Mouse (Mus musculus): ENCODE measurements at regions not wholly inside any gene's neighbourhood (a gene's known extent, or its start where the extent isn't known, plus 50 kb on each side); places are given as distances from the start of the nearest gene placed in this dataset.

- TF ChIP-seq CTCF (IDR thresholded peaks at IDR 0.05; ENCODE audit: low read depth) = no peak
- no peak for ATAC-seq (replicated peaks; ENCODE audit: low FRiP score, low read depth)
- no peaks in the 10 kb centered on the region for H3K9me3 ChIP-seq (replicated peaks; ENCODE audit: low read length)
- no peaks in the 10 kb centered on the region for H3K4me1 ChIP-seq (replicated peaks; ENCODE audit: insufficient read depth, low read length)
- WGBS = 62% methylated on average over 4 of the region's 4 CpGs
- H3K27me3 ChIP-seq (ENCODE audit: insufficient read depth, low read length) = no peaks in the 10 kb centered on the region
- no peaks in the 10 kb centered on the region for H3K36me3 ChIP-seq (ENCODE audit: insufficient read depth, low read length)
- no peak overlapping the region for H3K27ac ChIP-seq
- no peak for DNase-seq (ENCODE audit: low spot score)
- H3K4me2 ChIP-seq (ENCODE audit: low read length) = no peak overlapping the region
- no peak overlapping the region for H3K4me3 ChIP-seq (replicated peaks; ENCODE audit: low read depth, low read length)
- no peak overlapping the region for H3K9ac ChIP-seq (ENCODE audit: low read depth, low read length)
Observed at GRCm38 (mm10) chr11:44329503-44329902, 70.4 kb upstream of the Il12b start.

GRCm38 (mm10) chr11:44330438-44330837, 69.4 kb upstream of the Il12b start:
- TF ChIP-seq CTCF (IDR thresholded peaks at IDR 0.05; ENCODE audit: low read depth) = no peak
- 62% methylated on average over 6 of the region's 6 CpGs for WGBS
- no peaks in the 10 kb centered on the region for H3K36me3 ChIP-seq (ENCODE audit: insufficient read depth, low read length)

GRCm38 (mm10) chr11:44330851-44331773, 68.8 kb upstream of the Il12b start:
- peak; percentile 92 for DNase-seq (ENCODE audit: low spot score)
- H3K4me3 ChIP-seq (replicated peaks; ENCODE audit: low read depth, low read length) = no peak overlapping the region
- 36% methylated on average over 15 of the region's 15 CpGs for WGBS
- no peaks in the 10 kb centered on the region for H3K27me3 ChIP-seq (ENCODE audit: insufficient read depth, low read length)
- TF ChIP-seq CTCF (IDR thresholded peaks at IDR 0.05; ENCODE audit: low read depth) = peak; percentile 79
- H3K27ac ChIP-seq = no peak overlapping the region
- no peaks in the 10 kb centered on the region for H3K9me3 ChIP-seq (replicated peaks; ENCODE audit: low read length)
- ATAC-seq (replicated peaks; ENCODE audit: low FRiP score, low read depth) = peak; percentile 59; the same call in 1 of the 2 replicates
- no peaks in the 10 kb centered on the region for H3K4me1 ChIP-seq (replicated peaks; ENCODE audit: insufficient read depth, low read length)
- H3K9ac ChIP-seq (ENCODE audit: low read depth, low read length) = no peak overlapping the region
- H3K36me3 ChIP-seq (ENCODE audit: insufficient read depth, low read length) = no peaks in the 10 kb centered on the region
- no peak overlapping the region for H3K4me2 ChIP-seq (ENCODE audit: low read length)

More at GRCm38 (mm10) chr11:44330438-44330837, 69.4 kb upstream of the Il12b start:
- ATAC-seq (replicated peaks; ENCODE audit: low FRiP score, low read depth) = no peak
- Histone ChIP-seq H3K9ac (ENCODE audit: low read depth, low read length) (no peak overlapping the region), H3K4me1 (replicated peaks; ENCODE audit: insufficient read depth, low read length) (no peaks in the 10 kb centered on the region), H3K27me3 (ENCODE audit: insufficient read depth, low read length) (no peaks in the 10 kb centered on the region), H3K27ac (no peak overlapping the region), H3K9me3 (replicated peaks; ENCODE audit: low read length) (no peaks in the 10 kb centered on the region), H3K4me2 (ENCODE audit: low read length) (no peak overlapping the region), H3K4me3 (replicated peaks; ENCODE audit: low read depth, low read length) (no peak overlapping the region)
- DNase-seq (ENCODE audit: low spot score) = no peak

GRCm38 (mm10) chr11:44331774-44332129, 68.1 kb upstream of the Il12b start:
- WGBS = 54% methylated on average over 4 of the region's 4 CpGs
- no peak overlapping the region for H3K27ac ChIP-seq
- TF ChIP-seq CTCF (IDR thresholded peaks at IDR 0.05; ENCODE audit: low read depth) = no peak
- DNase-seq (ENCODE audit: low spot score) (no peak), ATAC-seq (replicated peaks; ENCODE audit: low FRiP score, low read depth) (no peak)
- H3K9me3 ChIP-seq (replicated peaks; ENCODE audit: low read length) = no peaks in the 10 kb centered on the region
- no peaks in the 10 kb centered on the region for H3K4me1 ChIP-seq (replicated peaks; ENCODE audit: insufficient read depth, low read length)
- no peaks in the 10 kb centered on the region for H3K27me3 ChIP-seq (ENCODE audit: insufficient read depth, low read length)
- H3K9ac ChIP-seq (ENCODE audit: low read depth, low read length) = no peak overlapping the region
- H3K4me3 ChIP-seq (replicated peaks; ENCODE audit: low read depth, low read length) = no peak overlapping the region
- no peaks in the 10 kb centered on the region for H3K36me3 ChIP-seq (ENCODE audit: insufficient read depth, low read length)
- H3K4me2 ChIP-seq (ENCODE audit: low read length) = no peak overlapping the region

GRCm38 (mm10) chr11:44340531-44340930, 59.3 kb upstream of the Il12b start:
- no peak for TF ChIP-seq CTCF (IDR thresholded peaks at IDR 0.05; ENCODE audit: low read depth)
- ATAC-seq (replicated peaks; ENCODE audit: low FRiP score, low read depth) = no peak

GRCm38 (mm10) chr11:44348308-44348707, 51.6 kb upstream of the Il12b start:
- no peak for ATAC-seq (replicated peaks; ENCODE audit: low FRiP score, low read depth)
- Histone ChIP-seq H3K36me3 (ENCODE audit: insufficient read depth, low read length) (no peaks in the 10 kb centered on the region), H3K4me2 (ENCODE audit: low read length) (no peak overlapping the region), H3K4me1 (replicated peaks; ENCODE audit: insufficient read depth, low read length) (no peaks in the 10 kb centered on the region), H3K4me3 (replicated peaks; ENCODE audit: low read depth, low read length) (no peak overlapping the region), H3K9me3 (replicated peaks; ENCODE audit: low read length) (no peaks in the 10 kb centered on the region), H3K27me3 (ENCODE audit: insufficient read depth, low read length) (no peaks in the 10 kb centered on the region), H3K9ac (ENCODE audit: low read depth, low read length) (no peak overlapping the region), H3K27ac (no peak overlapping the region)
- no peak for TF ChIP-seq CTCF (IDR thresholded peaks at IDR 0.05; ENCODE audit: low read depth)
- DNase-seq (ENCODE audit: low spot score) = no peak
- WGBS = 79% methylated on average over 3 of the region's 3 CpGs

More at GRCm38 (mm10) chr11:44340531-44340930, 59.3 kb upstream of the Il12b start:
- Histone ChIP-seq H3K9ac (ENCODE audit: low read depth, low read length) (no peak overlapping the region), H3K36me3 (ENCODE audit: insufficient read depth, low read length) (no peaks in the 10 kb centered on the region), H3K27me3 (ENCODE audit: insufficient read depth, low read length) (no peaks in the 10 kb centered on the region), H3K9me3 (replicated peaks; ENCODE audit: low read length) (no peaks in the 10 kb centered on the region), H3K4me1 (replicated peaks; ENCODE audit: insufficient read depth, low read length) (no peaks in the 10 kb centered on the region), H3K4me2 (ENCODE audit: low read length) (no peak overlapping the region), H3K27ac (no peak overlapping the region), H3K4me3 (replicated peaks; ENCODE audit: low read depth, low read length) (no peak overlapping the region)
- no peak for DNase-seq (ENCODE audit: low spot score)

All from kidney, postnatal 0 days (tissue).